Mouse (Mus musculus): ENCODE results near the gene Ube2h. TPM values are rescaled to one million over a fixed set of nuclear protein-coding genes. Genes with fewer than 3 reads are reported as not detected.
A peak's percentile ranks its signal among the peaks of the same experiment; 100 is the strongest.

The Ube2h gene
- polyA plus RNA-seq, 1 experiment from 2014 or later: 61.0 TPM

DNA sequence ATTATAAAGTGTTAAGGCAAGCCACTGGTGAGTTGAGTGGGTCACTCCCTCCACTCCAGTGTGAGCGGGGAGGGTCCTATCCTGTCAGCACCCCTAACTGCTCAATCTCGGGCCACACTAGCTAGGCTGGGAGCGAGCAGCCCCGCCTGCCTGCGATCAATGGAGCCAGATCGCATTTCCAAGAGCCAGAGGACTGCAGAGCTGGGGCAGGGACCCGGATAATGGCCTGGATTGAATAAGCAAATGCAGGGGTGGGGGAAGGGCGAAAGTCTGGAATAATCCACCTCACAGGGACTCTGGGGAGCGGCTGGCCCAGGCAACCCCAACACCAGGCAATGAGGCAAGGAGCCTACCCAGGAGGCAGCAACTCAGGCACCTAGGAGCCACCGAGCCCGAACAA, 137.1 kb downstream of the Ube2h start:
- WGBS: 21% methylated on average over 11 of the region's 11 CpGs
- Histone ChIP-seq H3K4me3 (no peak overlapping the region), H3K9me3 (no peaks in the 10 kb centered on the region), H3K27me3 (peaks cover 57% of the 10 kb centered on the region), H3K4me2 (no peak overlapping the region), H3K9ac (no peak overlapping the region), H3K27ac (no peak overlapping the region), H3K36me3 (no peaks in the 10 kb centered on the region), H3K4me1 (replicated peaks) (peaks cover 19% of the 10 kb centered on the region)
- no peak for ATAC-seq (ENCODE audit: low FRiP score)

DNA sequence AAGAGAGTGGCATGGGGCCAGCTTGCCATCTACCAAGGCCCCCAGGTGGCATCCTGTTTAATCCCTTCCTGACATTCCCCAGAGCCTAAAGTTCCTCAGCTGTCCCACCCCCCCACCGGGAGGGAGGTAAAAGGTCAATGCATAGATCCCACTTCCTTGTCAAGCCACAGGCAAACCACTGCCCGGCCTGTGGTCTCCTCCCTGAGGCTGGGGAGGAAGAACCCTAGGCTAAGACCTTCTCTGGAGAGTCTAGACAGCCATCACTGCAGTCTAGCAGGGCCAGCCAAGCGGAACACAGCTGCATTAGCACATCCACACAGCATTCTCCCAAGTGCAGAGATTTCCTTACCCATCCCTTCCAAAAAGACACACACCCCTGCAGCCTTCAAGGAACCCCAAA, 138.0 kb downstream of the Ube2h start:
- H3K4me2 ChIP-seq: no peak overlapping the region
- no peak for ATAC-seq (ENCODE audit: low FRiP score)
- WGBS: 51% methylated on average over 3 of the region's 3 CpGs
- peaks cover 19% of the 10 kb centered on the region for H3K4me1 ChIP-seq (replicated peaks)
- peaks cover 48% of the 10 kb centered on the region for H3K27me3 ChIP-seq
- no peaks in the 10 kb centered on the region for H3K36me3 ChIP-seq
- no peak overlapping the region for H3K9ac ChIP-seq
- H3K27ac ChIP-seq: no peak overlapping the region
- H3K4me3 ChIP-seq: no peak overlapping the region
- H3K9me3 ChIP-seq: no peaks in the 10 kb centered on the region

DNA sequence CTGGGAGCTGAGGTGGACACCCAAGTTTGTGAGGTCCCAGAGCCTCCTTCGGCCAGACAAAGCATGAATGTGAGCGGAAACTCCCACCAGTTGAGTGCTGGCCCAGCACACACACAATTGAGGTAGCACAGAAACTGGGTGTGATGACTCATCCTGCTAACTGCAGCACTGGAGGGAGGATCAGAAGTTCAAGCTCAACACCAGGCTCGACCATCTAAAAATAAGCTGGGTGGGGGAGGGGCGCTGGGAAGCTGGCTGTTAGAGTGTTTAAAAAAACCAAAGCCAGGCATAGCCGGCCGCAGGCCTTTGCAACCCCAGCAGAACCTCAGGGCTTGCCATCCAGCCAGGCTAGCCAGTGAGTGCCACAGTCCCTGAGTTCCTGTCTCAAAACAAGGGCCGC, 142.2 kb downstream of the Ube2h start:
- ATAC-seq (ENCODE audit: low FRiP score): no peak
- Histone ChIP-seq H3K36me3 (no peaks in the 10 kb centered on the region), H3K27me3 (peaks cover 9% of the 10 kb centered on the region; the same call in 1 of the 2 replicates), H3K4me1 (replicated peaks) (peaks cover 10% of the 10 kb centered on the region), H3K9me3 (no peaks in the 10 kb centered on the region), H3K27ac (no peak overlapping the region), H3K4me3 (no peak overlapping the region), H3K9ac (no peak overlapping the region), H3K4me2 (no peak overlapping the region)
- 64% methylated on average over 7 of the region's 7 CpGs for WGBS

DNA sequence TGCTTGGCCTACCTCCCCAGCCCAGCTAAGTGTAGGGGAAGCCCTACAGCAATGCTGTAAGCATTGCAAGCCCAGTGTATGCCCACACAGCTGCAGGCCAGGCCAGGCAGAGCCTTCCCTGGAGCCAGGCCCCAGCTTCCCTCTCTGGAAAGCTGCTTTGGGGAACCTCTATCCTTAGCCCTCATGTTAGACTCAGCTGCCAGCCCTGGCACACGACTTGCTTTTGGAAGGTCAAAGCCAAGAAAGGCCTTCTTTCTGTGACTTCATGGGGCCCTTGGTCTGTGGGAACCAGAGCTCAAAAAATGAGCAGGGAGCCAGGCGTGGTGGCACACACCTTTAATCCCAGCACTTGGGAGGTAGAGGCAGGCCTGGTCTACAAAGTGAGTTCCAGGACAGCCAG, 142.7 kb downstream of the Ube2h start:
- ATAC-seq (ENCODE audit: low FRiP score): no peak
- WGBS: 86% methylated on average over 2 of the region's 2 CpGs
- H3K4me1 ChIP-seq (replicated peaks): peaks cover 5% of the 10 kb centered on the region; the same call in 1 of the 2 replicates
- H3K27me3 ChIP-seq: peaks cover 4% of the 10 kb centered on the region; the same call in 1 of the 2 replicates
- H3K9me3 ChIP-seq: no peaks in the 10 kb centered on the region
- H3K4me3 ChIP-seq: no peak overlapping the region
- no peak overlapping the region for H3K4me2 ChIP-seq
- H3K36me3 ChIP-seq: no peaks in the 10 kb centered on the region
- no peak overlapping the region for H3K27ac ChIP-seq
- H3K9ac ChIP-seq: no peak overlapping the region

MicroRNA genes within 50 kb of the gene (microRNA counts, 519-probe panel; counts per million panel counts)
- microRNA mmu-miR-182 (2,974 counts per million, percentile 32 among the panel's probes with 10 or more counts), microRNA mmu-miR-183 (4,137 counts per million, percentile 67 among the panel's probes with 10 or more counts), microRNA mmu-miR-96 (4,632 counts per million, percentile 77 among the panel's probes with 10 or more counts)

Small RNA genes within 50 kb of the gene (microRNA-seq; reads per million reads assigned to microRNA genes)
- gene Mir182 (5,914 reads per million, percentile 92 among the genes with 10 or more reads in this experiment), gene Mir183 (4,787 reads per million, percentile 90 among the genes with 10 or more reads in this experiment), gene Mir96 (1,662 reads per million, percentile 81 among the genes with 10 or more reads in this experiment)

Other genes with a start within 250 kb of the Ube2h start
- gene Zc3hc1, start 86.5 kb upstream of the Ube2h start, polyA plus RNA-seq (2015; fragmentation: Nextera tagmentation; extraction: Ambion mirVana): 64.9 and 71.4 TPM in 2 replicates
- gene Klhdc10, start 97.3 kb upstream of the Ube2h start, polyA plus RNA-seq (2015; fragmentation: Nextera tagmentation; extraction: Ambion mirVana): 32.9 and 34.2 TPM in 2 replicates
- gene Tmem209, start 205.2 kb upstream of the Ube2h start, polyA plus RNA-seq (2015; fragmentation: Nextera tagmentation; extraction: Ambion mirVana): 29.5 and 33.4 TPM in 2 replicates
- 0.12 and 0.39 TPM in 2 replicates for gene Ssmem1, start 205.3 kb upstream of the Ube2h start, polyA plus RNA-seq (2015; fragmentation: Nextera tagmentation; extraction: Ambion mirVana)
- gene Cpa2, start 237.0 kb upstream of the Ube2h start, polyA plus RNA-seq (2015; fragmentation: Nextera tagmentation; extraction: Ambion mirVana): 6.9 and 8.7 TPM in 2 replicates